Mouse (Mus musculus) embryonic facial prominence, embryonic 14.5 days (tissue): ENCODE results near the gene Grb7. TPM values are rescaled to one million over a fixed set of nuclear protein-coding genes. Genes with fewer than 3 reads are reported as not detected.

Experiments
- ATAC-seq: fragments of 200-750 bp; cut with Nextera tagmentation; 2 replicates; pipeline ENCODE4 v1.8.0; 2017; ENCODE audit warnings: low read depth, moderate number of reproducible peaks, moderate TSS enrichment
- DNase-seq: peaks from one replicate; pipeline ENCODE4 v3.0.0-alpha.2; 2015; ENCODE audit warnings: low spot score
- H3K27ac ChIP-seq: fragments of 300-500 bp; sonication (generic); replicated peaks from 2 replicates; pipeline ENCODE4 v1.5.1; 2014; ENCODE audit warnings: low read depth, mild to moderate bottlenecking, low read length, moderate library complexity
- H3K27me3 ChIP-seq: fragments of 300-500 bp; sonication (generic); replicated peaks from 2 replicates; pipeline ENCODE4 v1.6.1; 2014; ENCODE audit warnings: low read length; ENCODE audit not compliant: control insufficient read depth, insufficient read depth
- H3K36me3 ChIP-seq: fragments of 300-500 bp; sonication (generic); 2 replicates; pipeline ENCODE4 v1.6.1; 2014; ENCODE audit warnings: low read length, mixed read lengths; ENCODE audit not compliant: control insufficient read depth, insufficient read depth
- H3K4me1 ChIP-seq: fragments of 300-500 bp; sonication (generic); 2 replicates; pipeline ENCODE4 v1.6.1; 2014; ENCODE audit warnings: antibody characterized with exemption, low read length; ENCODE audit not compliant: control insufficient read depth, insufficient read depth
- H3K4me2 ChIP-seq: fragments of 300-500 bp; sonication (generic); 2 replicates; pipeline ENCODE4 v1.6.1; 2014; ENCODE audit warnings: low read depth, mild to moderate bottlenecking, low read length, moderate library complexity, mixed read lengths
- H3K4me3 ChIP-seq: fragments of 300-500 bp; sonication (generic); 2 replicates; pipeline ENCODE4 v1.5.1; 2014; ENCODE audit warnings: low read depth, mild to moderate bottlenecking, low read length
- H3K9ac ChIP-seq: fragments of 300-500 bp; sonication (generic); 2 replicates; pipeline ENCODE4 v1.6.1; 2014; ENCODE audit warnings: low read depth, mild to moderate bottlenecking, low read length, moderate library complexity, mixed read lengths
- H3K9me3 ChIP-seq: fragments of 300-500 bp; sonication (generic); 2 replicates; pipeline ENCODE4 v1.6.1; 2016; ENCODE audit warnings: low read length; ENCODE audit not compliant: control insufficient read depth
- WGBS: fragments of 180-500 bp; shearing (Covaris S2); extraction: QIAGEN DNeasy Blood & Tissue Kit; methylation state at CpG from one replicate; pipeline ENCODE4 v1.1.7; 2014; 5-methylcytosine and 5-hydroxymethylcytosine counted together
- polyA plus RNA-seq: library from polyadenylated mRNA; unstranded; fragments of >200 nt; fragmentation: Nextera tagmentation; extraction: Ambion mirVana; gene quantifications from 2 replicates; pipeline ENCODE4 v1.2.1, GENCODE M21; 2014

The Grb7 gene
- 8.3 and 8.8 TPM in 2 replicates for polyA plus RNA-seq

DNA sequence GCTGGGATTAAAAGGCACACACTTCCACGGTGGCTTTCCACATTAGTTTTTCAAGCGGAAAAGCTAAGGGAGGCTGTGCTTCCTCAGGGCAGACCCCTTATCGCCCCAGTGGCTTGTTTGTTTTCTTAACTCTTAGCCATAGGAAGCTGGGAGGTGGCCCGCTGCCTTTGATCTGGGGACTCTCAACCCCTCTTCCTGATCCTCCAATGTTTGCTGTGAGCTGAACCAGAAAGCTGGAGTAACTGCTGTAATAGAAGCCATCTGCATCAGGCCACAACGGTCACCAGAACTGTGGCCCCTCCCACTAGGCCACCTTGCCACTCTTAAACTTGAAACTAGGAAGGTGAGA is at the start of gene Grb7:
Gene Grb7 (plus strand): TSS at position 182 of the 349 bp plus-strand sequence.
- no peaks in the 10 kb centered on the region for H3K4me1 ChIP-seq
- H3K9ac ChIP-seq, result peak within 1 kb of the TSS; percentile 15
- H3K36me3 ChIP-seq, result no peaks in the 10 kb centered on the region
- 2% methylated on average over 5 of the region's 5 CpGs for WGBS
- H3K4me3 ChIP-seq, result peak within 1 kb of the TSS; percentile 27
- no peak for ATAC-seq
- no peaks in the 10 kb centered on the region for H3K9me3 ChIP-seq
- peaks cover 28% of the 10 kb centered on the region for H3K27me3 ChIP-seq
- DNase-seq, result no peak
- peak within 1 kb of the TSS; percentile 11; the same call in 1 of the 2 replicates for H3K27ac ChIP-seq
- peak within 1 kb of the TSS; percentile 42 for H3K4me2 ChIP-seq

DNA sequence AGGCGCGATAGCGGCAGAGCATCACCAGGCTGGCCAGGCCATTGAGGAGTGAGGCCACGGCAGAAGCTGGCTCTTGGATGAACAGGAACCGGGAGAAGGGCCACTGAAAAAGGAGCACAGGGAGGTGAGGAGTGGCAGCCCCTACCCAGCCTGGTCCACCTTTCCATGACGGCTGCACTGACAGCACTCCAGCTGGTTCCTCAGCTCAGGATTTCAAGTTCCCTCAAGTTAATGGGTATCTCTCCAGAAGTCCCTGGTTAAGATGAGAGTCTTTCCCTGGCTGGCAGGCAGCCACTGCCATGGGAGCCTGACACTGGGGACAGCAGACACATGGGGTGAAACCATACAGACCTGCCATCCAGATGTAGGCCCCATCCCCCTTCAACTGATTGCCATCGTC is 48.2 kb upstream of the Grb7 start:
- ATAC-seq, result no peak
- H3K4me1 ChIP-seq, result peaks cover 17% of the 10 kb centered on the region; the same call in 1 of the 2 replicates

GRCm38 (mm10) chr11:98400161-98400726 is 46.0 kb upstream of the Grb7 start, which contains the start of gene Pgap3:
TSS of gene Pgap3 (minus strand) at chr11:98400490.
- H3K9me3 ChIP-seq, result no peaks in the 10 kb centered on the region
- under 1% methylated on average over 36 of the region's 40 CpGs for WGBS

More for the DNA sequence above, 48.2 kb upstream of the Grb7 start:
- no peak overlapping the region for H3K4me2 ChIP-seq
- peaks cover 2% of the 10 kb centered on the region; the same call in 1 of the 2 replicates for H3K27me3 ChIP-seq
- no peak overlapping the region for H3K4me3 ChIP-seq
- no peaks in the 10 kb centered on the region for H3K36me3 ChIP-seq
- no peaks in the 10 kb centered on the region for H3K9me3 ChIP-seq
- DNase-seq, result no peak
- 88% methylated on average over 7 of the region's 7 CpGs for WGBS
- H3K27ac ChIP-seq, result no peak overlapping the region
- H3K9ac ChIP-seq, result no peak overlapping the region

GRCm38 (mm10) chr11:98400816-98401215 is 45.4 kb upstream of the Grb7 start:
- ATAC-seq, result no peak
- H3K4me1 ChIP-seq, result peaks cover 5% of the 10 kb centered on the region; the same call in 1 of the 2 replicates
- WGBS, result 57% methylated on average over 3 of the region's 3 CpGs
- no peaks in the 10 kb centered on the region for H3K9me3 ChIP-seq
- no peak for DNase-seq
- H3K4me2 ChIP-seq, result peak overlapping the region; percentile 80
- H3K27ac ChIP-seq, result peak overlapping the region; percentile 96
- peak overlapping the region; percentile 73 for H3K4me3 ChIP-seq
- peaks cover 3% of the 10 kb centered on the region; the same call in 1 of the 2 replicates for H3K27me3 ChIP-seq
- no peaks in the 10 kb centered on the region for H3K36me3 ChIP-seq
- H3K9ac ChIP-seq, result peak overlapping the region; percentile 73

More at GRCm38 (mm10) chr11:98400161-98400726, 46.0 kb upstream of the Grb7 start, which contains the start of gene Pgap3:
- Histone ChIP-seq H3K4me1 (peaks cover 5% of the 10 kb centered on the region; the same call in 1 of the 2 replicates), H3K4me2 (peak within 1 kb of the TSS; percentile 80), H3K9ac (peak within 1 kb of the TSS; percentile 73), H3K36me3 (no peaks in the 10 kb centered on the region), H3K27ac (peak within 1 kb of the TSS; percentile 96), H3K4me3 (peak within 1 kb of the TSS; percentile 73), H3K27me3 (peaks cover 3% of the 10 kb centered on the region; the same call in 1 of the 2 replicates)
- ATAC-seq (peak; percentile 94), DNase-seq (peak; percentile 97)

DNA sequence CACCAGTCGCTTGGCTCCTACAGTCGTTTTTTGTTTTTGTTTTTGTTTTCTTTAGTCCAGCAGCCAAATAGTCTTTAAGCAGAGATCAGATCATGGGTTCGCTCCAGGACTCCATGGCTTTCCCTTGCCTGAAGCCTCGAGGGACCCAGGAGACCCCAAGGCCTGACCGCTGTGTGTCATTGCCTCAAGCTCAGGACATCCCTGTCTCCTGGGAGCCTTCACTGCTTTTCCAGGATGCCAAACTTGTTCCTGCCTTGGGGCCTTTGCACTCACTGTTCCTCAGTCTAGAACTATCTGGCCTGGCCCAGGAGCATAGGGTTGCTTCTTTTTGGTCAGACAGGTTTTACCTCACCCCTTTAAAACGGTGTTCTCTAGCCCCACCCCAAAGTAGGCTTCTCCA is 39.6 kb upstream of the Grb7 start:
- H3K9ac ChIP-seq, result no peak overlapping the region
- DNase-seq (no peak), ATAC-seq (no peak)
- H3K4me2 ChIP-seq, result no peak overlapping the region
- no peaks in the 10 kb centered on the region for H3K36me3 ChIP-seq
- H3K4me1 ChIP-seq, result peaks cover 10% of the 10 kb centered on the region
- H3K4me3 ChIP-seq, result no peak overlapping the region
- H3K27ac ChIP-seq, result no peak overlapping the region
- WGBS, result 60% methylated on average over 6 of the region's 6 CpGs
- no peaks in the 10 kb centered on the region for H3K9me3 ChIP-seq
- peaks cover 3% of the 10 kb centered on the region; the same call in 1 of the 2 replicates for H3K27me3 ChIP-seq

DNA sequence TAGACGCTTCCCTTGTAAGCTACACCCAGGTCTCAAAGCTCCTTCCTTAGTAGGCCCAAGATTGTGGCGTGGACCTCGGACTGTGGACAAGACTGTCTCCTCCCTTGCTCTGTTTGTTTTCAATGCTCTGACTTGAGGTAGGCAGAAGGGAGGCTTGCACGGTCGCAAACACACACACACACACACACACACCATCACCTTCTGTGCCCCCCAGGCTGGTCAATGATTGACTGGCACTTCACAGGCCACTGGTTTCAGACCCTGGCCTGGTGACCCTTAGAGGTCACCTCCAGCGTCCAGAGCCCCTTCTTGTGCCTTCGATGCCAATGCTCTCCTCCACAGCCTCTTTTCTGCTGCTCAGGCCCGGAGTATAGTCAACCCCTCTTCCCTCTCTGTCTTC is 37.3 kb upstream of the Grb7 start:
- WGBS, result 48% methylated on average over 8 of the region's 8 CpGs
- no peak for ATAC-seq

DNA sequence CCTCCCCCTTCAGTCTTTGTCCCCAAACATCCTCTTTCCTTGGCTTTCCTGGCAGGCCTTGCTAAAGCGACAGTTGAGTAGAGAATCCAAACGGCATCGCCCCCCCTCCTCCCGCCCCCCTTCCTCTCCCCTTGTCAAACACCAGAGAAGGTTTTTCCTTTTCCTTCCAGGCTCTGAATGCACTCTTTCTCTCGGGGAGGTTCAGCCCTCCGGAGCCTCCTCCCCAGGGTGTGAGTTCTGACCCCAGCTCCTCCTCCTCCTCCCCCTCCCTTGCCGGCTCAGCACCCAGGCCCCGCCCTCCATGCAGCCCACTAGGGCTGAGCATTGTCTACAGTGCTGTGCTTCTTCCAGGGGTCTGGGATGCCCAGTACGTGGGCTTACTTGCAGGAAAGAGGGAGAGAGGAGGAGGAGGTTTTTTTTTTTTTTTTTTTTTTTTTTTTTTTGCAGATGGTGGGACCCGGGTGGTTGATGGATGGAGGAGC is 36.8 kb upstream of the Grb7 start:
- H3K4me3 ChIP-seq, result peak overlapping the region; percentile 18
- H3K9ac ChIP-seq, result peak overlapping the region; percentile 48
- no peaks in the 10 kb centered on the region for H3K36me3 ChIP-seq
- H3K4me2 ChIP-seq, result peak overlapping the region; percentile 35
- H3K4me1 ChIP-seq, result peaks cover 21% of the 10 kb centered on the region
- peak overlapping the region; percentile 71 for H3K27ac ChIP-seq
- WGBS, result under 1% methylated on average over 8 of the region's 10 CpGs
- H3K9me3 ChIP-seq, result no peaks in the 10 kb centered on the region
- DNase-seq, result peak; percentile 75
- no peaks in the 10 kb centered on the region for H3K27me3 ChIP-seq
- peak; percentile 42 for ATAC-seq

More for the DNA sequence above, 37.3 kb upstream of the Grb7 start:
- Histone ChIP-seq H3K27me3 (no peaks in the 10 kb centered on the region), H3K9ac (peak overlapping the region; percentile 48), H3K36me3 (no peaks in the 10 kb centered on the region), H3K4me2 (peak overlapping the region; percentile 35), H3K4me3 (peak overlapping the region; percentile 18), H3K4me1 (peaks cover 18% of the 10 kb centered on the region), H3K27ac (peak overlapping the region; percentile 71), H3K9me3 (no peaks in the 10 kb centered on the region)
- no peak for DNase-seq

- Histone ChIP-seq H3K4me1 (peaks cover 24% of the 10 kb centered on the region), H3K4me3 (peak within 1 kb of the TSS; percentile 95), H3K27me3 (no peaks in the 10 kb centered on the region), H3K9ac (peak within 1 kb of the TSS; percentile 92), H3K4me2 (peak within 1 kb of the TSS; percentile 73), H3K27ac (peak within 1 kb of the TSS; percentile 98), H3K9me3 (no peaks in the 10 kb centered on the region), H3K36me3 (0 out of 2 replicates have a peak, but pooled peaks cover 4% of the 10 kb centered on the region)
- peak; percentile 94 for DNase-seq
- peak; percentile 90 for ATAC-seq
- 0% methylated on average over 14 of the region's 49 CpGs for WGBS
Measured at GRCm38 (mm10) chr11:98412273-98412796, 33.9 kb upstream of the Grb7 start, which contains the start of gene Erbb2. TSS of gene Erbb2 (plus strand) at chr11:98412470.
